Mouse (Mus musculus) thymus, postnatal 10 days (tissue): ENCODE measurements around the gene Ctnnd2.

Experiments used
- DNase-seq, 2 experiments: peaks; one replicate each; pipeline ENCODE4 v3.0.0; 2021; ENCODE audit warnings: low spot score in 2 of 2

Gene Ctnnd2

GRCm38 (mm10) chr15:30990421-30991252 lies 818.2 kb downstream of the Ctnnd2 start:
- DNase-seq: no peak

- DNase-seq: no peak
These were observed 820.0 kb downstream of the Ctnnd2 start for GRCm38 (mm10) chr15:30992357-30992756.

DNA sequence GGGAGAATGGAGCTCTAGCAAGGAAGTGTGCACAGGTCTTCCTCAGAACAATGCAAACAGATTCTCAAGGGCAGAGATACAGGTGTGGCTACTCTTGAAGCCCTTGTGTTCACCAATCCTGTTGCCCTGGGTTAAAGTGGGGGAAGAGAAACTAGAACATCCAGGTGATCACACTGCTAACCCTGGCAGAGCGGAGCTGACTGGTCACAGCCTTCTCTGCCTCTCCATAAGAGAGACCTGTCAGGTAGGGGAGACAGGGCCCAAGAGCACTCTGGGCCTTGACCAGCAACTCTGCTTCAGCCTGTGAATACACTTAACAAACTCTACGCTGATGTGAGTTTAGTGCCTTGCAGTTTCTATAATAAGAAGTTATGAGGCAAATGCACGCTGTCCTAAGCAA lies 820.5 kb downstream of the Ctnnd2 start:
- no peak for DNase-seq

DNA sequence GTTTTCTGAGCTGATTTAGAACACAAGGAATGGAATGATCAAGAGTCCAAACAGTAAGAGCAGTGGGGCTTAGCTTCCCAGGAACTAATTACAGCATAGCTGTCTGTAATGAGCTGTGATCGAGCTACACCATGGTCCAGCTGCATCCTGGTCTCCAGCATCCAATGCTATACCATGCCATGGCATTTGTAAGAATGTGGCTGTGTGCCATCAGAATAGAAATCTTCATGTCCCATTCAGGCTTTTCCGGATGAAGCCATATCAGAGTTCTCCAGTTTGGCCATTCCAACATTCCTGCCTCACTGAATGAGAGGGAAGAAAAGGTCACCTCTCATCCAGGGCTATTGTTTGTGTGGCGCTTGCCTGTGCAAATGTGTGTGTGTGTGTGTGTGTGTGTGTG lies 823.0 kb downstream of the Ctnnd2 start:
- no peak for DNase-seq

- no peak for DNase-seq
These were observed 832.1 kb downstream of the Ctnnd2 start for GRCm38 (mm10) chr15:31004468-31004867.

DNA sequence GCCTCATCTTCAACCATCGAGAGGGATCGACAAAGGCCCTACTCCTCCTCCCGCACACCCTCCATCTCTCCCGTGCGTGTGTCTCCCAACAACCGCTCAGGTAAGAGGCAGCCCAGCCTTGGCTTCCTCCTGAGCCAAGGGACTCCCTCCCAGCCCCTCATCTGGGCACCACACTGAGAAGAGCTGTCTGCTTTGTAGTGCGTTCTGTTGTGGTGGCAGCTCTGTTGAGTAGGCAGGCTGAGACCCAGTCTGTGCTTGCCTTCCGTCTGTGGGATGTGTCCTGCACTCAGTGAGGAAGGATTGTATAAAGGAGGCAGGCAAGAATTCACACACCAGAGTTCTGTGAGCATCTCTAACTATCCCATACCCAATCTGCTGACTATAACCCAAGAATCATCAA lies 832.6 kb downstream of the Ctnnd2 start:
- DNase-seq: no peak

GRCm38 (mm10) chr15:31006050-31006824 lies 833.8 kb downstream of the Ctnnd2 start:
- DNase-seq: no peak

DNA sequence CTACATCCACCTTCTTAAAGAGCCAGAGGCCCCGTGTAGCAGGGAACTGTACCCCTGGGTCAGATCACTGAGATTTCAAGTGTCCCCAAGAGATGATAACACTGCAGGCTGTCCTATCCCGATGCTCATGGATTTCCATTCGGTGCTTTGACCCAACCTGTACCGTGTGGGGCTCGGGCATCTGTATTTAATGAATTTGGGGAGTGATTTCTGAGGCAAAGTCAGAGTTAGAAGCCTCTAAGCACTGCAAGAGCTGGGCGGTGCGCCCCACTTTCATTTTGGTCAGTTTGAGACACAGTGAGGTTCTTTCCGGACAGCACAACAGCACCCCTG lies 834.4 kb downstream of the Ctnnd2 start:
- DNase-seq: no peak

GRCm38 (mm10) chr15:31008594-31008993 lies 836.2 kb downstream of the Ctnnd2 start:
- no peak for DNase-seq

- no peak for DNase-seq
These were observed 848.4 kb downstream of the Ctnnd2 start for GRCm38 (mm10) chr15:31020769-31021168.

- DNase-seq: no peak
These were observed 849.6 kb downstream of the Ctnnd2 start for GRCm38 (mm10) chr15:31022012-31022411.

- DNase-seq: no peak
These were observed 850.1 kb downstream of the Ctnnd2 start for GRCm38 (mm10) chr15:31022497-31022896.

DNA sequence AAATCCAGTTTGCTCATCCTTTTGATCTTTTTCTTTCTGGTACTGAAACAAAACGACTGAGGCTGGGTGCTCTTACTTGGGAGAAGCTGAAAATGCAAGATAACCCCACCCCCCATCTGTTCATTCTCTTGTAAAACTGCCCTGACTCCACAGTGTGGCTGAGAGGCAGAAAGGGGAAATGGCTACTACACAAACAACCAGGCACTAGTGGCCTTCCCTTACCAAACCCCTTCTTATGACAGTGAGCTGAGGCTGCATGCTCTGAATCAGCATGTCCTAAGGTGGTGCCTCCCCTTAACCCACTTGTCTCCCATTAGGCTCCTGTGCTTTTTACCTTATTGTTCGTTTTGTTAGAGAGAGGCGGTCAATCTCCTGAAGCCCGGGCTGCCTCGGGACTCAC lies 851.4 kb downstream of the Ctnnd2 start:
- DNase-seq: no peak

DNA sequence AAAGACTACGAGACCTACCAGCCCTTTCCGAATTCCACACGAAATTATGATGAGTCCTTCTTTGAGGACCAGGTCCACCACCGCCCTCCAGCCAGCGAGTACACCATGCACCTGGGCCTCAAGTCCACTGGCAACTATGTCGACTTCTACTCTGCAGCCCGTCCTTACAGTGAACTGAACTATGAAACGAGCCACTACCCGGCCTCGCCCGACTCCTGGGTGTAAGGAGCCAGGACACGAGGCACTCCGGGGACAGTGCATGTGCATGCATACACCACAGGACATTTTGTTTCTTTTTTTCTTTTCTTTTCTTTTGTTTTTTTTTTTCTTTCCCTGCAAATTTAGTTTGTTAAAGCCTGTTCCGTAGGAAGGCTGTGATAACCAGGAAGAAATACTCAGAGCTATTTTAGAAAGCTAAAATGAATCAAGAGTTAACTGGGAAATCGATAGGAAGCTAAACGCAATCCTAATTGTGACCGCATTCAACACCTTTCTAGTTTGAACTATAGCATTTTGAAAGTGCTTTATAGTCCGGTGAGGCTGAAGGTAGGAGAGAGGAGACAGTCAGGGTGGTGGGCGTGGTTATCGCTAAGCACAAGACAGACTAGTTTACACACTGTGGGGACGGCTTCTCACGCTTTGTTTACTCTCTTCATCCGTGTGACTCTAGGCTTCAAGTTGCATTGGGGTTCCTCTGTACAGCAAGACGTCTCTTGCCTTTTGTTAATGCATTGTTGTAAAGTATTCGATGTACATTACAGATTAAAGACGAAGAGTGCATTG lies 855.2 kb downstream of the Ctnnd2 start:
- no peak for DNase-seq

DNA sequence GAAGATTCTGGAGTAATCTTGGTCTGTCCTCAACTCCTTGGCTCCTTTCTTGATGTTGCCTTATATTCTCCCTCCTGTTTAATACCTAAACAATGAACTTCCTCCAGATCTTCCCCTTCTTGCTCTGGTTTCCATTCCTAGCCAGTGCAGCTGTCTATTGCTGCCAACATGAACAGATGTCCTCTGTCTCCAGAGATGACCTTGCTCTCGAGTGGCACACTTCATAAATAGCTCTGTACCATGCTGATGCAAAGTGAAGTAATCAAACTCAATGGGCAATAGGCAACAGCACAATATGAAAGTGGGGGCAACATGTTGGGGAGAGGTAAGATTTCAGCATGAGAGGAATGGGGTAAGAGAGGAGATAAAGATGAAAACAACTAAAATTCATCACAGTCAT lies 872.6 kb downstream of the Ctnnd2 start:
- DNase-seq: no peak

DNA sequence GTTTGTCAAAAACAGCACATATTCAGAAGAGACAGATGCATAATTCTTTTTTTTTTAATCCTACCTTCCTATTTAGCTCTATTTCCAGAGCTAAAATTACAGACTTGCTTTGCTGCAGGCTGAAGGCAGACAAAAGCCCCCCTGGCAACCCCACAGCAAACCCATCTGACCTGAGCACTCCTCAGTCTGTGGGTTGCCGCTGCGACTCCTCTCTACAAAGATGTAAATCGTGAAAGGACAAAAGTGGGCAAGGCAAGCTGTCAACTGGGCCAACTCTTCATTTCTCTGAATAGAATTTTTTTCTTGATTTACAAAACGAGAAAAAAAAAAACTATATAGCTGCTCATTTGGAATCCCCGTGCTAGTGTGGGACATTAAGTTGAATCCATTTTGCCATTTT lies 879.1 kb downstream of the Ctnnd2 start:
- DNase-seq: no peak

- no peak for DNase-seq
These were observed 883.8 kb downstream of the Ctnnd2 start for GRCm38 (mm10) chr15:31056145-31056544.

DNA sequence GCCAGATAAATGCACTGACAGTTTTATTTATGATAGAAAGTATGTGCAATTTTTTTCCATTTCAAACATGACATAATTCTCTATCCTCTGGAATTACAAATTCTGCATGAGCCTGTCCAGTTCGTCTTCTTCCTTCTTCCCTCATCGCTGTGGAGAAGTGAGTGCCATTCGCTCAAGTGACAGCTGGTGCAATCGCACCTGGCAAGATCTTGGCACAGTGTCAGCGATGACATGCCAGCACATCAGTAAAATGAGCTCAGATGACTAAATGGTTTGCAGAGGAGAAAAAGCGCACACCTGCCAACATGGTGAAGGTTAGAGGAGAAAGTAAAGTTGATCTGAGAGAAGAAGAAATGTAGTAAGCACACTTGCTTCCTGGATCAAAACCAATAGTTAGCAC lies 885.9 kb downstream of the Ctnnd2 start:
- DNase-seq: no peak

DNA sequence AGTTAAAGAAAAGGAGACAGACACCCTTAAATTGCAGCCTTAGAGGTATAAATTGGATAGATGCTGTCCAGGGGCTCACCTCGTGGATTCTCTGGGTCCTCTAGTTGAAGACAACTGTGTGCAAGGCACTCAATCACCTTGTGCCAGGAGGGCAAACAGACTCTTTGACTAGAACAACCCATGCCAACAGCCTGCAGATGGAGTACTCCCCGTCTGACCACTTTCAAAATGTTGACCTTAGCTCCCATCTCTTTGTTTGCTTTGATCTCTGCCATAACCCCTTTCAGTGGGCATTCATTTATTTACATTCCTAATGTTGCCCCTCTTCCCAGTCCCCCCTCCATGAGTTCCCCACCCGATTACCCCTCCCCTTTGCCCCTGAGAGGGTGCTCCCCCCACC lies 891.3 kb downstream of the Ctnnd2 start:
- no peak for DNase-seq

- no peak for DNase-seq
These were observed 895.7 kb downstream of the Ctnnd2 start for GRCm38 (mm10) chr15:31068127-31068526.

DNA sequence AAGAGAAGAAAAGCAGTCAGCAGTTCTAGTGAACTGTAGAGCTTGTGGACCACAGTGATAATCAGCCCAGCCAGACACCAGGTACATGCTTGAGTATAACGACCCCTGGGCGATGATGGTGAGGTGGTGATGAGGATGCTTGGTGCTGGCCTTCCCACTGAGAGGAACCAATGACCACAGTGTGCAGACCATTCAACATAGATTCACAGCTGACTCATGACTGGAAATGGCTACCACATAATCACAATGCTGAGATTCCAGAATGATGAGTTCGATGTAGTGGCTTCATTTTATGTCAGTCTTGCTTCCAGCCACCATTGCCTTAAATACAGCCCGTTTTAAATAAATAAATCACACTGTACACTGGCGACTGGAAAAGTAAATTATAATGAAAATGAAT lies 897.9 kb downstream of the Ctnnd2 start:
- no peak for DNase-seq
